Mouse (Mus musculus): ENCODE measurements around the gene Ak5. TPM values are rescaled to one million over a fixed set of nuclear protein-coding genes. Genes with fewer than 3 reads are reported as not detected.
A peak's percentile ranks its signal among the peaks of the same experiment; 100 is the strongest.

Gene Ak5
- polyA plus RNA-seq, 1 experiment from 2014 or later, result 3.1 TPM

- Histone ChIP-seq H3K27ac (no peak overlapping the region), H3K9me3 (no peaks in the 10 kb centered on the region), H3K4me2 (no peak overlapping the region), H3K36me3 (no peaks in the 10 kb centered on the region), H3K4me1 (no peaks in the 10 kb centered on the region), H3K4me3 (replicated peaks) (no peak overlapping the region), H3K9ac (no peak overlapping the region), H3K27me3 (replicated peaks) (no peaks in the 10 kb centered on the region)
- 69% methylated on average over 8 of the region's 8 CpGs for WGBS
- no peak for ATAC-seq (ENCODE audit: insufficient read depth, low FRiP score, low read depth)
Measured at GRCm38 (mm10) chr3:152526721-152527120, 141.4 kb downstream of the Ak5 start.

- Histone ChIP-seq H3K9ac (no peak overlapping the region), H3K9me3 (no peaks in the 10 kb centered on the region), H3K27me3 (replicated peaks) (no peaks in the 10 kb centered on the region), H3K4me2 (no peak overlapping the region), H3K27ac (no peak overlapping the region), H3K36me3 (no peaks in the 10 kb centered on the region), H3K4me3 (replicated peaks) (no peak overlapping the region), H3K4me1 (no peaks in the 10 kb centered on the region)
- 31% methylated on average over 4 of the region's 4 CpGs for WGBS
- 0 out of 2 replicates have a peak, but pooled peaks have one; percentile 10 for ATAC-seq (ENCODE audit: insufficient read depth, low FRiP score, low read depth)
Measured at GRCm38 (mm10) chr3:152523315-152523638, 144.9 kb downstream of the Ak5 start.

- no peaks in the 10 kb centered on the region for H3K27me3 ChIP-seq (replicated peaks)
- no peaks in the 10 kb centered on the region for H3K9me3 ChIP-seq
- no peak overlapping the region for H3K27ac ChIP-seq
- H3K4me3 ChIP-seq (replicated peaks), result no peak overlapping the region
- no peaks in the 10 kb centered on the region for H3K36me3 ChIP-seq
- 44% methylated on average over 6 of the region's 6 CpGs for WGBS
- H3K4me1 ChIP-seq, result no peaks in the 10 kb centered on the region
- H3K9ac ChIP-seq, result no peak overlapping the region
- no peak overlapping the region for H3K4me2 ChIP-seq
- peak; percentile 22; the same call in 1 of the 2 replicates for ATAC-seq (ENCODE audit: insufficient read depth, low FRiP score, low read depth)
Measured at GRCm38 (mm10) chr3:152522634-152523314, 145.4 kb downstream of the Ak5 start.

- Histone ChIP-seq H3K27ac (no peak overlapping the region), H3K4me3 (replicated peaks) (no peak overlapping the region), H3K4me2 (no peak overlapping the region), H3K9me3 (no peaks in the 10 kb centered on the region), H3K36me3 (no peaks in the 10 kb centered on the region), H3K9ac (no peak overlapping the region), H3K27me3 (replicated peaks) (no peaks in the 10 kb centered on the region), H3K4me1 (no peaks in the 10 kb centered on the region)
- 84% methylated on average over 7 of the region's 7 CpGs for WGBS
- ATAC-seq (ENCODE audit: insufficient read depth, low FRiP score, low read depth), result no peak
Measured at GRCm38 (mm10) chr3:152521054-152521453, 147.1 kb downstream of the Ak5 start.

- WGBS, result 83% methylated on average over 3 of the region's 3 CpGs
- Histone ChIP-seq H3K9ac (no peak overlapping the region), H3K4me1 (no peaks in the 10 kb centered on the region), H3K9me3 (no peaks in the 10 kb centered on the region), H3K4me3 (replicated peaks) (no peak overlapping the region), H3K27me3 (replicated peaks) (no peaks in the 10 kb centered on the region), H3K36me3 (no peaks in the 10 kb centered on the region), H3K27ac (no peak overlapping the region), H3K4me2 (no peak overlapping the region)
- ATAC-seq (ENCODE audit: insufficient read depth, low FRiP score, low read depth), result no peak
Measured at GRCm38 (mm10) chr3:152520074-152520473, 148.1 kb downstream of the Ak5 start.

- no peaks in the 10 kb centered on the region for H3K9me3 ChIP-seq
- H3K27me3 ChIP-seq (replicated peaks), result no peaks in the 10 kb centered on the region
- H3K27ac ChIP-seq, result no peak overlapping the region
- no peak for ATAC-seq (ENCODE audit: insufficient read depth, low FRiP score, low read depth)
- no peak overlapping the region for H3K4me2 ChIP-seq
- H3K9ac ChIP-seq, result no peak overlapping the region
- no peak overlapping the region for H3K4me3 ChIP-seq (replicated peaks)
- 70% methylated on average over 10 of the region's 10 CpGs for WGBS
- no peaks in the 10 kb centered on the region for H3K4me1 ChIP-seq
- no peaks in the 10 kb centered on the region for H3K36me3 ChIP-seq
Measured at GRCm38 (mm10) chr3:152519556-152519955, 148.6 kb downstream of the Ak5 start.

- Histone ChIP-seq H3K27me3 (replicated peaks) (no peaks in the 10 kb centered on the region), H3K4me3 (replicated peaks) (no peak overlapping the region), H3K4me1 (0 out of 2 replicates have a peak, but pooled peaks cover 2% of the 10 kb centered on the region), H3K9ac (no peak overlapping the region), H3K27ac (no peak overlapping the region), H3K4me2 (no peak overlapping the region), H3K9me3 (no peaks in the 10 kb centered on the region), H3K36me3 (no peaks in the 10 kb centered on the region)
- ATAC-seq (ENCODE audit: insufficient read depth, low FRiP score, low read depth), result no peak
- 64% methylated on average over 3 of the region's 3 CpGs for WGBS
Measured at GRCm38 (mm10) chr3:152516569-152516968, 151.6 kb downstream of the Ak5 start.

- Histone ChIP-seq H3K9me3 (no peaks in the 10 kb centered on the region), H3K4me3 (replicated peaks) (no peak overlapping the region), H3K4me1 (0 out of 2 replicates have a peak, but pooled peaks cover 2% of the 10 kb centered on the region), H3K9ac (no peak overlapping the region), H3K27me3 (replicated peaks) (no peaks in the 10 kb centered on the region), H3K36me3 (no peaks in the 10 kb centered on the region), H3K4me2 (no peak overlapping the region), H3K27ac (no peak overlapping the region)
- no peak for ATAC-seq (ENCODE audit: insufficient read depth, low FRiP score, low read depth)
- 67% methylated on average over 6 of the region's 6 CpGs for WGBS
Measured at GRCm38 (mm10) chr3:152515959-152516358, 152.2 kb downstream of the Ak5 start.

- WGBS, result 38% methylated on average over 2 of the region's 2 CpGs
- no peaks in the 10 kb centered on the region for H3K9me3 ChIP-seq
- no peaks in the 10 kb centered on the region for H3K27me3 ChIP-seq (replicated peaks)
- peak; percentile 38; the same call in 1 of the 2 replicates for ATAC-seq (ENCODE audit: insufficient read depth, low FRiP score, low read depth)
- H3K4me2 ChIP-seq, result no peak overlapping the region
- H3K4me1 ChIP-seq, result 0 out of 2 replicates have a peak, but pooled peaks cover 2% of the 10 kb centered on the region
- H3K36me3 ChIP-seq, result no peaks in the 10 kb centered on the region
- no peak overlapping the region for H3K27ac ChIP-seq
- H3K9ac ChIP-seq, result no peak overlapping the region
- H3K4me3 ChIP-seq (replicated peaks), result no peak overlapping the region
Measured at GRCm38 (mm10) chr3:152512517-152512916, 155.6 kb downstream of the Ak5 start.

GRCm38 (mm10) chr3:152509268-152509667, 158.9 kb downstream of the Ak5 start:
- WGBS, result 78% methylated on average over 7 of the region's 7 CpGs
- no peaks in the 10 kb centered on the region for H3K36me3 ChIP-seq
- H3K4me2 ChIP-seq, result no peak overlapping the region
- no peak overlapping the region for H3K4me3 ChIP-seq (replicated peaks)
- H3K27ac ChIP-seq, result no peak overlapping the region
- 0 out of 2 replicates have a peak, but pooled peaks cover 2% of the 10 kb centered on the region for H3K4me1 ChIP-seq
- H3K9ac ChIP-seq, result no peak overlapping the region
- H3K27me3 ChIP-seq (replicated peaks), result no peaks in the 10 kb centered on the region
- ATAC-seq (ENCODE audit: insufficient read depth, low FRiP score, low read depth), result no peak
- H3K9me3 ChIP-seq, result no peaks in the 10 kb centered on the region

- no peak overlapping the region for H3K9ac ChIP-seq
- H3K4me1 ChIP-seq, result no peaks in the 10 kb centered on the region
- H3K36me3 ChIP-seq, result no peaks in the 10 kb centered on the region
- no peak overlapping the region for H3K27ac ChIP-seq
- H3K4me2 ChIP-seq, result no peak overlapping the region
- ATAC-seq (ENCODE audit: insufficient read depth, low FRiP score, low read depth), result no peak
- no peaks in the 10 kb centered on the region for H3K27me3 ChIP-seq (replicated peaks)
- no peaks in the 10 kb centered on the region for H3K9me3 ChIP-seq
- 80% methylated on average over 12 of the region's 12 CpGs for WGBS
- no peak overlapping the region for H3K4me3 ChIP-seq (replicated peaks)
Measured at GRCm38 (mm10) chr3:152508419-152508993, 159.7 kb downstream of the Ak5 start.

GRCm38 (mm10) chr3:152507900-152508299, 160.3 kb downstream of the Ak5 start:
- H3K27ac ChIP-seq, result no peak overlapping the region
- WGBS, result 76% methylated on average over 8 of the region's 8 CpGs
- H3K4me3 ChIP-seq (replicated peaks), result no peak overlapping the region
- no peaks in the 10 kb centered on the region for H3K36me3 ChIP-seq
- ATAC-seq (ENCODE audit: insufficient read depth, low FRiP score, low read depth), result no peak
- no peaks in the 10 kb centered on the region for H3K4me1 ChIP-seq
- no peaks in the 10 kb centered on the region for H3K9me3 ChIP-seq
- no peak overlapping the region for H3K9ac ChIP-seq
- no peaks in the 10 kb centered on the region for H3K27me3 ChIP-seq (replicated peaks)
- no peak overlapping the region for H3K4me2 ChIP-seq

Measured in stomach, embryonic 15.5 days (tissue).